Mouse (Mus musculus): ENCODE data around the gene Kansl2. TPM values are rescaled to one million over a fixed set of nuclear protein-coding genes. Genes with fewer than 3 reads are reported as not detected.
"Not testable (repeated sequence)": the region's sequence is repeated elsewhere in the genome, so short reads cannot be mapped to it uniquely, and the experiment has no call there.

Gene Kansl2
- polyA plus RNA-seq, 1 experiment, result 33.1 TPM

DNA sequence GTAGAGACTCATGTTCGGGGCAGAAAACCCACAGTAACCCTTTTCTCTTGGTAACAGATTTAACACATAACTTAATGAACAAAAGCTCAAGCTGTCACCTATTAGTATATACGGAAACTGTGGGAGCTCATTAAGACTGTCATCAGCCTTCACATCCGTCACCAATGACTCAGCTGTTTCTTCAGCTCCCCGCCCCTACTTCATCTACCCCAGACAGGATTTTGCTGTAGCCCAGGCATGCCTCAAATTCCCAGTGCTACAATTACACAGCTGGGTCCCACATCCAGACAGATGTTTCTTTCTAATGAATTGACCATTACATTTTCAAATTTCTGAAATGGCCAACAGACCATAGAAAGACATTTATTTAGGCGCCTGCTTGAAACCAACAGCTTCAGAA, 8.0 kb downstream of the Kansl2 start:
- H3K36me3 ChIP-seq (ENCODE audit: control insufficient read depth, insufficient read depth, low read length), result peaks cover 15% of the 10 kb centered on the region
- 68% methylated on average over 5 of the region's 5 CpGs for WGBS
- H3K27me3 ChIP-seq (replicated peaks; ENCODE audit: control insufficient read depth, insufficient read depth, low read length), result no peaks in the 10 kb centered on the region
- no peak overlapping the region for H3K4me3 ChIP-seq (ENCODE audit: insufficient read depth, low read depth, low read length)
- H3K4me1 ChIP-seq (ENCODE audit: control insufficient read depth, insufficient read depth, low read length), result no peaks in the 10 kb centered on the region
- TF ChIP-seq POLR2A (IDR thresholded peaks at IDR 0.05; ENCODE audit: low read depth, low read length), result no peak
- no peak for TF ChIP-seq CTCF (conservative IDR thresholded peaks at IDR 0.05; ENCODE audit: insufficient read depth, insufficient read length, low read depth, low read length)
- H3K27ac ChIP-seq (ENCODE audit: insufficient read depth, low read depth, low read length), result no peak overlapping the region
- DNase-seq, result no peak

DNA sequence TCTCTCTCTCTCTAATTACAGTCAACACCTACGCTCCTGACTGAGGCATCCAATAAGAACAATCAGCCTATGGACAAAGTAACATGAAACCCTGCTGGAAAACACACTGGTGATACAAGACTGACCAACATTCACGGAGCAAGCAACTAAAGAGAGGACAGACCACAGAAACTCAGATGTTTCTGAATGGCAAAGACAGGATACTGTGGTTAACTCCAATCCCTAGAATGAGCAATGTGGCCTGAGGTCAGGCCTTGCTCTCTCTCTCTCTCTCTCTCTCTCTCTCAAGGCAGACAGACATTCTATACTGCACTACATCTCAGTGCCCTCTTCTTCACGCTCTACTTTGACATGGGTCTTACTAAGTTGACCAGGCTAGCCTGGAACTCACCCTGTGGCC, 12.8 kb downstream of the Kansl2 start:
- Histone ChIP-seq H3K4me3 (ENCODE audit: insufficient read depth, low read depth, low read length) (no peak overlapping the region), H3K36me3 (ENCODE audit: control insufficient read depth, insufficient read depth, low read length) (peaks cover 14% of the 10 kb centered on the region), H3K4me1 (ENCODE audit: control insufficient read depth, insufficient read depth, low read length) (no peaks in the 10 kb centered on the region), H3K27me3 (replicated peaks; ENCODE audit: control insufficient read depth, insufficient read depth, low read length) (no peaks in the 10 kb centered on the region), H3K27ac (ENCODE audit: insufficient read depth, low read depth, low read length) (no peak overlapping the region)
- 78% methylated on average over 3 of the region's 3 CpGs for WGBS
- no peak for DNase-seq
- TF ChIP-seq POLR2A (IDR thresholded peaks at IDR 0.05; ENCODE audit: low read depth, low read length), result no peak
- no peak for TF ChIP-seq CTCF (conservative IDR thresholded peaks at IDR 0.05; ENCODE audit: insufficient read depth, insufficient read length, low read depth, low read length)

DNA sequence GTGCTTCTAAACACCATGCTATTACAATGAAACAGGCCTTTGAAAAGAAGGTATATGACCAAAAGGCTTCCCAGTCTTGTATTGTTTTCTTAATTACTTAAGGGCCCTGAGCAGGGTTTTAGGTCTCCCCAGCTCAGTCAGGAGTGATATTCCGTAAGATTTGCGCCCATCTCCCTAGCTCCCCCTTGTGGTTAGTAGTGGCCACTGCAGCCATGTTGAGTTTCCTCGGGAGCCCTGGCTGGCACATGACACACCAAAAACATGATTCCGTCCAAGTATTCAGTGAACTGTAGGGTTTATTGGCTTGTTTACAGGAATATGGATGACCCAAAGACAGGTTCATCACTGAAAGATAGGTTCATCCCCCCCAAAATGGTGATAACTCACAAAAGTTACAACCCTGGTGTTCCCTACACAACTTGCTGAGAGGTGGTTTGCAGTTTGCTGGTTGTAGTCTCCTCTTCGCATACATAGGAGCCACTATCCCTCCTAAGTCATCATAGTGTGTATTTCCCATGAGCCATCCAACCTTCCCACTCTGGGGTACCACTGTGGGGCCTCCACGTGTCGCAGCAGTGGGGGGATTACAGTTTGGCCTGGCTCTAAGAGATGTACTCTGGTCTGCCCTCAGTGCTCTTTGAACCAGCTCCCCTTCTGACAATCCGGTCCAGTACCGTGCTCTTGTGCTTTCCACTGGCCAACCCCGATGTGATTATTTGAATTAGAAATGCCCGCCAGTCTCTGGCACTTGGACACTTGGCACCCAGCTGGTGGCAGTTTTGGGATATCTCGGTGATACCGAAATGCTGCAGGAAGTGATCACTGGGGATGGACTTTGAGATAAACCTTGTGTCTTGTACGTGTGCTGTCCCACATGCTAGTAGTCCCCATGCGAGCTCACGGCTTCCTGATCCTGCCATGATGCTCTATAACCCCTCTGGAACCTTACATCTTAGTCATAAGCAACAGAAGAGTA, 16.4 kb downstream of the Kansl2 start:
- H3K4me1 ChIP-seq (ENCODE audit: control insufficient read depth, insufficient read depth, low read length), result no peaks in the 10 kb centered on the region; the same call in 1 of the 2 replicates
- WGBS, result 55% methylated on average over 16 of the region's 16 CpGs
- no peak overlapping the region for H3K27ac ChIP-seq (ENCODE audit: insufficient read depth, low read depth, low read length)
- no peak overlapping the region for H3K4me3 ChIP-seq (ENCODE audit: insufficient read depth, low read depth, low read length)
- peak; percentile 64 for DNase-seq
- H3K36me3 ChIP-seq (ENCODE audit: control insufficient read depth, insufficient read depth, low read length), result peaks cover 7% of the 10 kb centered on the region
- peak; percentile 88 for TF ChIP-seq CTCF (conservative IDR thresholded peaks at IDR 0.05; ENCODE audit: insufficient read depth, insufficient read length, low read depth, low read length)
- no peak for TF ChIP-seq POLR2A (IDR thresholded peaks at IDR 0.05; ENCODE audit: low read depth, low read length)
- H3K27me3 ChIP-seq (replicated peaks; ENCODE audit: control insufficient read depth, insufficient read depth, low read length), result no peaks in the 10 kb centered on the region

DNA sequence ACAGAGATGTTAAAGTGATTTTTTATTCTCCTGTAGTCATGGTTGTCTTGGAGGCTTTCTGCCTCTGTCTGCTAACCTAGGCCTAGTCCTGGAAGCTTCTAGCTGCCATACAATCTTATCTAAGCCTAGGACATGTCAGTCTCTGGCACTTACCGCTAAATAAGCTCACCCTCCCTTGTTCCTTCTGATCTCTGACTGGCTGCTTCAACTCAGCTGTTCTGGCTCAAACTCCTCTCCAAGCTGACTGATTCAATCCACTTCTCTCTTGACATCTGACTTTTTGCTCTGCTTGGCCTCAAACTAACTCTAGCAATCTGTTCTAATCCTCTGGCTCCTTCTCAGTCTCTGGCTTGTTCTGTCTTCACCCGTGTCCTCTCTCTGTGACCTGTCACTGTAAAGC, 19.2 kb downstream of the Kansl2 start:
- H3K27me3 ChIP-seq (replicated peaks; ENCODE audit: control insufficient read depth, insufficient read depth, low read length); H3K4me3 ChIP-seq (ENCODE audit: insufficient read depth, low read depth, low read length); H3K36me3 ChIP-seq (ENCODE audit: control insufficient read depth, insufficient read depth, low read length); H3K4me1 ChIP-seq (ENCODE audit: control insufficient read depth, insufficient read depth, low read length); DNase-seq; H3K27ac ChIP-seq (ENCODE audit: insufficient read depth, low read depth, low read length): not testable (repeated sequence)
- WGBS, result 86% methylated on average over 2 of the region's 2 CpGs

DNA sequence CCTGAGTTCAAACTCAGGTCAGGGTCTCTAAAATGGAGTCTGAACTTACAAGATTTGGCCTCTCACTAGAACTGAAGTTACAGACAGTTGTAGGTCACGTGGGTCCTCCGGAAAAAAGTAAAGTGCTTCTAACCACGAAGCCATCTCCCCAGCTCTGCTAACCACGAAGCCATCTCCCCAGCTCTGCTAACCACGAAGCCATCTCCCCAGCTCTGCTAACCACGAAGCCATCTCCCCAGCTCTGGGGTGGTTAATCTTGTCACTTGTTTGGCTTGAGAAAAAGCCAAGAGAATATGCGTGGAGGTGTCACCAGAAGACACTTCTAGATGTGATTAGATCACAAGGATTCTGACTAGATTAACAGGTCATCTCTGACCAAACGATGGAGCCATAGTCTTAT, 19.9 kb downstream of the Kansl2 start:
- H3K27ac ChIP-seq (ENCODE audit: insufficient read depth, low read depth, low read length), result no peak overlapping the region
- H3K4me3 ChIP-seq (ENCODE audit: insufficient read depth, low read depth, low read length), result no peak overlapping the region
- H3K27me3 ChIP-seq (replicated peaks; ENCODE audit: control insufficient read depth, insufficient read depth, low read length), result no peaks in the 10 kb centered on the region
- no peak for TF ChIP-seq POLR2A (IDR thresholded peaks at IDR 0.05; ENCODE audit: low read depth, low read length)
- TF ChIP-seq CTCF (conservative IDR thresholded peaks at IDR 0.05; ENCODE audit: insufficient read depth, insufficient read length, low read depth, low read length), result no peak
- no peak for DNase-seq
- H3K36me3 ChIP-seq (ENCODE audit: control insufficient read depth, insufficient read depth, low read length), result no peaks in the 10 kb centered on the region
- H3K4me1 ChIP-seq (ENCODE audit: control insufficient read depth, insufficient read depth, low read length), result peaks cover 3% of the 10 kb centered on the region; the same call in 1 of the 2 replicates
- WGBS, result 85% methylated on average over 8 of the region's 8 CpGs

DNA sequence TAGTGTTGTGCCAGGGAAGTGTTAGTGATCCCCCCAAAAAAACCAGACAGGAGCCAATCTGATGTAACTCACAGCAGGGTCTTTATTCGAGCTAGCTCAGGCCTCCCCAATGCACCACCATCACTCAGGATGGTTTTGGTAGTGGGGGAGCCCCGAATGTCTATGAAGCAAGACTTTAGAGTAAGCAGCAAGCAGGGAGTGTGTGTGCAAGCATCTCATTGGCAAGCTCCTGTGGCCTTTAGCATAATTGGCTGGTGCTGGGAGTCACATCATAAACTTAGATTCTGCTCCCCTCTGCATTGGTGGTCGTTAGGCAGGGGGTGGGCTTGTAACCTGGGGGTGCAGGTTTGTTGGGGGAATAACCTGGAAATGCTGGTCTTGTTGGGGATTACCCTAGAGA, 20.4 kb downstream of the Kansl2 start:
- WGBS, result 65% methylated on average over 3 of the region's 3 CpGs
- H3K27me3 ChIP-seq (replicated peaks; ENCODE audit: control insufficient read depth, insufficient read depth, low read length); H3K27ac ChIP-seq (ENCODE audit: insufficient read depth, low read depth, low read length); H3K4me3 ChIP-seq (ENCODE audit: insufficient read depth, low read depth, low read length); H3K36me3 ChIP-seq (ENCODE audit: control insufficient read depth, insufficient read depth, low read length); H3K4me1 ChIP-seq (ENCODE audit: control insufficient read depth, insufficient read depth, low read length); DNase-seq: not testable (repeated sequence)

DNA sequence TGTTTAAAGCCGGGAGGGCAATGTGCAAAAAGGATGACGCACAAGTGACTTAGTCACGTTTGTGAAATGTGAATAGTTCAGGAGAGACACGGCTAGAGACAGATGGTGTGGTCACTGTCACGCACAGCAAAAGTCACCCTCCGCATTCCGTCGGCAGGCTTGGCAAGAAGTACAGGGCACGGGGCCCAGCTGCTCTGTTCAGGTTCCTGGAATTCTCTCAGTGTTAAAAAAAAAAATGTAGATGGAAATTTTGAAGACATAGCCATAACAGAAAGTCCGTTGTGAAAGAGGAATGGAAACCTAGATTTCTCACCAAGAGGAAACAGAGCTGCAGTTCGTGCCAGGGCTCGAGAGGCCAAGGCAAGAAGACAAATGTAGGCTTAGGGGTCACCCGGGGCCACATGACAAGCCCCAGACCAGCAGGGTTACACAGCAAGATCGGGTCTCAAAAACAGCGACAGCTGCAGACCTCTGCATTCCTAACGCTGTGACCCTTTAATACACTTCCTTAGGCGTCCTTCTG, 21.2 kb downstream of the Kansl2 start:
- Histone ChIP-seq H3K27ac (ENCODE audit: insufficient read depth, low read depth, low read length) (peak overlapping the region; percentile 43; the same call in 1 of the 2 replicates), H3K27me3 (replicated peaks; ENCODE audit: control insufficient read depth, insufficient read depth, low read length) (no peaks in the 10 kb centered on the region), H3K4me3 (ENCODE audit: insufficient read depth, low read depth, low read length) (no peak overlapping the region), H3K4me1 (ENCODE audit: control insufficient read depth, insufficient read depth, low read length) (peaks cover 3% of the 10 kb centered on the region; the same call in 1 of the 2 replicates), H3K36me3 (ENCODE audit: control insufficient read depth, insufficient read depth, low read length) (no peaks in the 10 kb centered on the region)
- 18% methylated on average over 17 of the region's 17 CpGs for WGBS
- peak; percentile 82 for DNase-seq
- TF ChIP-seq CTCF (conservative IDR thresholded peaks at IDR 0.05; ENCODE audit: insufficient read depth, insufficient read length, low read depth, low read length) (no peak), POLR2A (IDR thresholded peaks at IDR 0.05; ENCODE audit: low read depth, low read length) (no peak)

Measured in kidney, adult 2 months (tissue).